Mouse (Mus musculus) R1 (cell line): ENCODE results near the gene Cenpo.

Source experiments
- DNase-seq: peaks from one replicate; pipeline ENCODE4 v3.0.0-alpha.2; 2018; ENCODE audit warnings: low read depth, low spot score

The Cenpo gene

GRCm38 (mm10) chr12:4150936-4151335, 83.2 kb downstream of the Cenpo start:
- DNase-seq: no peak
